Mouse (Mus musculus): ENCODE data around the gene Slc39a9. TPM values are rescaled to one million over a fixed set of nuclear protein-coding genes. Genes with fewer than 3 reads are reported as not detected.

Gene Slc39a9
- polyA plus RNA-seq, 1 experiment from 2014 or later, result 23.8 TPM

GRCm38 (mm10) chr12:80673170-80673569 lies 29.5 kb downstream of the Slc39a9 start:
- Histone ChIP-seq H3K4me3 (ENCODE audit: low read length) (no peak overlapping the region), H3K27me3 (replicated peaks; ENCODE audit: control insufficient read depth, insufficient read depth, low read length) (no peaks in the 10 kb centered on the region), H3K4me1 (ENCODE audit: control insufficient read depth, insufficient read depth, low read depth, low read length) (no peaks in the 10 kb centered on the region), H3K27ac (ENCODE audit: low read depth, low read length) (no peak overlapping the region), H3K9me3 (ENCODE audit: control insufficient read depth, low read length) (no peaks in the 10 kb centered on the region), H3K36me3 (ENCODE audit: control insufficient read depth, insufficient read depth, low read length) (peaks cover 20% of the 10 kb centered on the region), H3K9ac (ENCODE audit: low read depth, low read length) (no peak overlapping the region), H3K4me2 (ENCODE audit: low read length) (no peak overlapping the region)
- 18% methylated on average over 3 of the region's 3 CpGs for WGBS
- ATAC-seq, result 0 out of 2 replicates have a peak, but pooled peaks have one; percentile 70

- Histone ChIP-seq H3K4me3 (ENCODE audit: low read length) (no peak overlapping the region), H3K36me3 (ENCODE audit: control insufficient read depth, insufficient read depth, low read length) (peaks cover 8% of the 10 kb centered on the region; the same call in 1 of the 2 replicates), H3K9ac (ENCODE audit: low read depth, low read length) (no peak overlapping the region), H3K4me2 (ENCODE audit: low read length) (no peak overlapping the region), H3K9me3 (ENCODE audit: control insufficient read depth, low read length) (no peaks in the 10 kb centered on the region), H3K27me3 (replicated peaks; ENCODE audit: control insufficient read depth, insufficient read depth, low read length) (no peaks in the 10 kb centered on the region), H3K27ac (ENCODE audit: low read depth, low read length) (no peak overlapping the region), H3K4me1 (ENCODE audit: control insufficient read depth, insufficient read depth, low read depth, low read length) (no peaks in the 10 kb centered on the region)
- 93% methylated on average over 1 of the region's 1 CpGs for WGBS
- ATAC-seq, result no peak
Measured at GRCm38 (mm10) chr12:80681340-80681739, 37.7 kb downstream of the Slc39a9 start.

GRCm38 (mm10) chr12:80683554-80683953 lies 39.9 kb downstream of the Slc39a9 start:
- WGBS, result 94% methylated on average over 3 of the region's 3 CpGs
- Histone ChIP-seq H3K27ac (ENCODE audit: low read depth, low read length) (no peak overlapping the region), H3K27me3 (replicated peaks; ENCODE audit: control insufficient read depth, insufficient read depth, low read length) (no peaks in the 10 kb centered on the region), H3K4me2 (ENCODE audit: low read length) (no peak overlapping the region), H3K9me3 (ENCODE audit: control insufficient read depth, low read length) (no peaks in the 10 kb centered on the region), H3K4me3 (ENCODE audit: low read length) (no peak overlapping the region), H3K9ac (ENCODE audit: low read depth, low read length) (no peak overlapping the region), H3K4me1 (ENCODE audit: control insufficient read depth, insufficient read depth, low read depth, low read length) (no peaks in the 10 kb centered on the region), H3K36me3 (ENCODE audit: control insufficient read depth, insufficient read depth, low read length) (peaks cover 4% of the 10 kb centered on the region; the same call in 1 of the 2 replicates)
- no peak for ATAC-seq

GRCm38 (mm10) chr12:80684316-80684715 lies 40.6 kb downstream of the Slc39a9 start:
- H3K36me3 ChIP-seq (ENCODE audit: control insufficient read depth, insufficient read depth, low read length), result peaks cover 3% of the 10 kb centered on the region; the same call in 1 of the 2 replicates
- H3K27me3 ChIP-seq (replicated peaks; ENCODE audit: control insufficient read depth, insufficient read depth, low read length), result no peaks in the 10 kb centered on the region
- no peaks in the 10 kb centered on the region for H3K9me3 ChIP-seq (ENCODE audit: control insufficient read depth, low read length)
- no peak overlapping the region for H3K9ac ChIP-seq (ENCODE audit: low read depth, low read length)
- ATAC-seq, result no peak
- no peaks in the 10 kb centered on the region for H3K4me1 ChIP-seq (ENCODE audit: control insufficient read depth, insufficient read depth, low read depth, low read length)
- H3K4me2 ChIP-seq (ENCODE audit: low read length), result no peak overlapping the region
- 68% methylated on average over 3 of the region's 3 CpGs for WGBS
- H3K4me3 ChIP-seq (ENCODE audit: low read length), result no peak overlapping the region
- H3K27ac ChIP-seq (ENCODE audit: low read depth, low read length), result no peak overlapping the region

GRCm38 (mm10) chr12:80687788-80688211 lies 44.1 kb downstream of the Slc39a9 start:
- peaks cover 6% of the 10 kb centered on the region for H3K27me3 ChIP-seq (replicated peaks; ENCODE audit: control insufficient read depth, insufficient read depth, low read length)
- no peak overlapping the region for H3K27ac ChIP-seq (ENCODE audit: low read depth, low read length)
- WGBS, result 52% methylated on average over 10 of the region's 10 CpGs
- peaks cover 8% of the 10 kb centered on the region for H3K4me1 ChIP-seq (ENCODE audit: control insufficient read depth, insufficient read depth, low read depth, low read length)
- H3K9ac ChIP-seq (ENCODE audit: low read depth, low read length), result no peak overlapping the region
- H3K4me3 ChIP-seq (ENCODE audit: low read length), result no peak overlapping the region
- H3K9me3 ChIP-seq (ENCODE audit: control insufficient read depth, low read length), result no peaks in the 10 kb centered on the region
- ATAC-seq, result peak; percentile 56; the same call in 1 of the 2 replicates
- H3K4me2 ChIP-seq (ENCODE audit: low read length), result peak overlapping the region; percentile 24; the same call in 1 of the 2 replicates
- H3K36me3 ChIP-seq (ENCODE audit: control insufficient read depth, insufficient read depth, low read length), result no peaks in the 10 kb centered on the region

GRCm38 (mm10) chr12:80689696-80690095 lies 46.0 kb downstream of the Slc39a9 start:
- no peak for ATAC-seq
- 52% methylated on average over 5 of the region's 5 CpGs for WGBS
- Histone ChIP-seq H3K4me2 (ENCODE audit: low read length) (no peak overlapping the region), H3K4me1 (ENCODE audit: control insufficient read depth, insufficient read depth, low read depth, low read length) (peaks cover 11% of the 10 kb centered on the region), H3K36me3 (ENCODE audit: control insufficient read depth, insufficient read depth, low read length) (no peaks in the 10 kb centered on the region), H3K4me3 (ENCODE audit: low read length) (no peak overlapping the region), H3K9me3 (ENCODE audit: control insufficient read depth, low read length) (no peaks in the 10 kb centered on the region), H3K27me3 (replicated peaks; ENCODE audit: control insufficient read depth, insufficient read depth, low read length) (peaks cover 21% of the 10 kb centered on the region), H3K27ac (ENCODE audit: low read depth, low read length) (no peak overlapping the region), H3K9ac (ENCODE audit: low read depth, low read length) (no peak overlapping the region)

GRCm38 (mm10) chr12:80691671-80692091 lies 48.0 kb downstream of the Slc39a9 start:
- Histone ChIP-seq H3K27me3 (replicated peaks; ENCODE audit: control insufficient read depth, insufficient read depth, low read length) (peaks cover 21% of the 10 kb centered on the region), H3K4me3 (ENCODE audit: low read length) (peak overlapping the region; percentile 49), H3K9me3 (ENCODE audit: control insufficient read depth, low read length) (no peaks in the 10 kb centered on the region), H3K27ac (ENCODE audit: low read depth, low read length) (no peak overlapping the region), H3K9ac (ENCODE audit: low read depth, low read length) (no peak overlapping the region), H3K4me2 (ENCODE audit: low read length) (peak overlapping the region; percentile 61), H3K36me3 (ENCODE audit: control insufficient read depth, insufficient read depth, low read length) (no peaks in the 10 kb centered on the region), H3K4me1 (ENCODE audit: control insufficient read depth, insufficient read depth, low read depth, low read length) (peaks cover 11% of the 10 kb centered on the region)
- no peak for ATAC-seq
- 14% methylated on average over 12 of the region's 12 CpGs for WGBS

- H3K9ac ChIP-seq (ENCODE audit: low read depth, low read length), result peak within 1 kb of the TSS; percentile 54; the same call in 1 of the 2 replicates
Measured at GRCm38 (mm10) chr12:80692269-80692972, 48.7 kb downstream of the Slc39a9 start, which contains the start of gene Plekhd1. TSS of gene Plekhd1 (plus strand) at chr12:80692591.

GRCm38 (mm10) chr12:80693700-80694099 lies 50.0 kb downstream of the Slc39a9 start:
- H3K4me1 ChIP-seq (ENCODE audit: control insufficient read depth, insufficient read depth, low read depth, low read length), result peaks cover 11% of the 10 kb centered on the region
- WGBS, result 62% methylated on average over 2 of the region's 2 CpGs
- no peak overlapping the region for H3K4me2 ChIP-seq (ENCODE audit: low read length)
- no peaks in the 10 kb centered on the region for H3K9me3 ChIP-seq (ENCODE audit: control insufficient read depth, low read length)
- H3K4me3 ChIP-seq (ENCODE audit: low read length), result no peak overlapping the region
- H3K36me3 ChIP-seq (ENCODE audit: control insufficient read depth, insufficient read depth, low read length), result no peaks in the 10 kb centered on the region
- H3K27me3 ChIP-seq (replicated peaks; ENCODE audit: control insufficient read depth, insufficient read depth, low read length), result peaks cover 21% of the 10 kb centered on the region
- no peak overlapping the region for H3K27ac ChIP-seq (ENCODE audit: low read depth, low read length)
- ATAC-seq, result no peak
- H3K9ac ChIP-seq (ENCODE audit: low read depth, low read length), result no peak overlapping the region

More at GRCm38 (mm10) chr12:80692269-80692972, 48.7 kb downstream of the Slc39a9 start, which contains the start of gene Plekhd1:
- H3K36me3 ChIP-seq (ENCODE audit: control insufficient read depth, insufficient read depth, low read length), result no peaks in the 10 kb centered on the region
- H3K27me3 ChIP-seq (replicated peaks; ENCODE audit: control insufficient read depth, insufficient read depth, low read length), result peaks cover 21% of the 10 kb centered on the region
- peaks cover 11% of the 10 kb centered on the region for H3K4me1 ChIP-seq (ENCODE audit: control insufficient read depth, insufficient read depth, low read depth, low read length)
- ATAC-seq, result peak; percentile 74
- H3K9me3 ChIP-seq (ENCODE audit: control insufficient read depth, low read length), result no peaks in the 10 kb centered on the region
- peak within 1 kb of the TSS; percentile 61 for H3K4me2 ChIP-seq (ENCODE audit: low read length)
- WGBS, result 2% methylated on average over 44 of the region's 52 CpGs
- H3K27ac ChIP-seq (ENCODE audit: low read depth, low read length), result no peak within 1 kb of the TSS
- H3K4me3 ChIP-seq (ENCODE audit: low read length), result peak within 1 kb of the TSS; percentile 49

Data from hindbrain, embryonic 16.5 days (tissue).